Mouse (Mus musculus) gonadal fat pad, adult 2 months (tissue): ENCODE measurements around the gene Ryk. TPM values are rescaled to one million over a fixed set of nuclear protein-coding genes. Genes with fewer than 3 reads are reported as not detected.

Experiments
- DNase-seq: peaks from one replicate; pipeline ENCODE4 v3.0.0-alpha.2; 2012; ENCODE audit warnings: low read depth
- polyA plus RNA-seq: library from polyadenylated mRNA; depleted of rRNA; stranded (reverse); fragments of >200 nt; gene quantifications from 2 replicates; pipeline ENCODE4 v1.2.3, GENCODE M21; 2012

Ryk gene
- polyA plus RNA-seq, 1 experiment = 68.8 TPM

- DNase-seq = no peak
Observed at GRCm38 (mm10) chr9:102858283-102858682, 23.6 kb downstream of the Ryk start.

GRCm38 (mm10) chr9:102859399-102859798 is 24.7 kb downstream of the Ryk start:
- DNase-seq = no peak

GRCm38 (mm10) chr9:102859963-102860362 is 25.2 kb downstream of the Ryk start:
- no peak for DNase-seq

GRCm38 (mm10) chr9:102860802-102861469 is 26.2 kb downstream of the Ryk start:
- DNase-seq = no peak

- DNase-seq = no peak
Observed at GRCm38 (mm10) chr9:102861789-102862188, 27.1 kb downstream of the Ryk start.

GRCm38 (mm10) chr9:102862260-102862659 is 27.5 kb downstream of the Ryk start:
- DNase-seq = no peak

GRCm38 (mm10) chr9:102863876-102864545 is 29.3 kb downstream of the Ryk start:
- no peak for DNase-seq

- DNase-seq = no peak
Observed at GRCm38 (mm10) chr9:102864931-102865330, 30.2 kb downstream of the Ryk start.

GRCm38 (mm10) chr9:102865946-102866737 is 31.4 kb downstream of the Ryk start:
- no peak for DNase-seq

- no peak for DNase-seq
Observed at GRCm38 (mm10) chr9:102866893-102867292, 32.2 kb downstream of the Ryk start.

GRCm38 (mm10) chr9:102867516-102867915 is 32.8 kb downstream of the Ryk start:
- DNase-seq = no peak

- no peak for DNase-seq
Observed at GRCm38 (mm10) chr9:102868451-102868850, 33.7 kb downstream of the Ryk start.

GRCm38 (mm10) chr9:102876054-102876690 is 41.5 kb downstream of the Ryk start:
- no peak for DNase-seq

GRCm38 (mm10) chr9:102877916-102878315 is 43.2 kb downstream of the Ryk start:
- DNase-seq = no peak

- no peak for DNase-seq
Observed at GRCm38 (mm10) chr9:102879545-102879944, 44.8 kb downstream of the Ryk start.

- DNase-seq = no peak
Observed at GRCm38 (mm10) chr9:102884703-102885102, 50.0 kb downstream of the Ryk start.

GRCm38 (mm10) chr9:102890166-102890565 is 55.4 kb downstream of the Ryk start:
- DNase-seq = no peak

GRCm38 (mm10) chr9:102892480-102893355 is 58.0 kb downstream of the Ryk start:
- no peak for DNase-seq

GRCm38 (mm10) chr9:102893356-102893870 is 58.7 kb downstream of the Ryk start:
- no peak for DNase-seq

GRCm38 (mm10) chr9:102899916-102900315 is 65.2 kb downstream of the Ryk start:
- DNase-seq = no peak

- no peak for DNase-seq
Observed at GRCm38 (mm10) chr9:102902308-102902707, 67.6 kb downstream of the Ryk start.
